Mouse (Mus musculus): ENCODE measurements around the gene Cpt2.

DNA sequence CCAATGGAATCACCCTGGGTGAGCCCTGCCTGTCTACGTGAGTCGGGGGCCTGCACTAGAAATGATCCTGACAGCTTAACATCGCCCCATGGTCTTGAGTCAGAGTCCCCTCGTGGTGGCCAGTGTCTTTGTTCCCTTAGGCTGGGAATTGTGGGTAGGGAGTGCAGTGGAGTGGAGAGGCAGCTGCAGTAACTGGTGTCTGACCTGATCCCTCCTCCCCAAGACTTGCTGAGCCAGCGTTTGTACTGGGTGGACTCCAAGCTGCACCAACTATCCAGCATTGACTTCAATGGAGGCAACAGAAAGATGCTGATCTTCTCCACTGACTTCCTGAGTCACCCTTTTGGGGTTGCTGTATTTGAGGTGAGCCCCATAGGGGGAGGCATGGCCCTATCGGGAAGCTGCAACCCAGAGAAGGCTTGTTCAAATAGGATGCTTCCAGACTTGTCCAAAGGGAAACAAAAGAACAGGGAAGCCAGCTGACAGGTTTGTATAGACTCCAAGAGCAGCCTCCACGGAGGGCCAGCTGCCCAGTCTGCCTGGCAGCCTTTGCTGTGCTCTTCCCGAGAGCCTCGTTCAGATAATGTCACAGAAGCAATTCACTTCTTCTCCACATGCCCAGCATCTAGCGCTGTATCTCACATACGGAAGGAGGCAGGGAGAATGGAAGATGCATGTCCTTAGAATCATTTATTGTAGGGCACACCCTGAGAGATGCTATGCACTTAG, 66.3 kb downstream of the Cpt2 start:
- TF ChIP-seq POLR2A (IDR thresholded peaks at IDR 0.05; ENCODE audit: low read depth, low read length) (no peak), CTCF (IDR thresholded peaks at IDR 0.05; ENCODE audit: extremely low read depth, insufficient read length, insufficient replicate concordance, low read depth, low read length) (no peak)
